Mouse (Mus musculus): Measurements from ENCODE around the gene 1190005I06Rik.

1190005I06Rik gene

DNA sequence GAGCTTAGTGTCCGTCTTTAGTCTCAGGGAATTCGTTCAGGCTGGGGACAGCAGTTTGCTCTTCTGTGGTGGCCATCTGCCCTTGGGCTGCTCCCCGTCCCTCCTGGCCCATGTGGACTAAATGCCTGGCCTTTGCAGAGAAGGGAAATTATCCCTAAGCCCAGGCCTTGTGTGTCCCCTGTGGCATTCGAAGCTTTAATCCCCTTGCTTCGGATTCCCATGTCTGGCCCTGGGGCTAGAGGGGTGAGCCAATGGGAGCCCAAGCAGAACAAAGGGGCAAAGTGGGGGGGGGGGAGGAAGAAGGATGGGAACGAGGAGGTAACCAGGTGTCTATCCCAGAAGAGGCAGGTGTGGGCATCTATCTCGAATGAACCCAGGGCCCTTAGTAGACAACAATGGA is at the start of gene 1190005I06Rik:
TSS of gene 1190005I06Rik (minus strand) at position 101 of the 400 bp plus-strand sequence.
- DNase-seq = no peak

DNA sequence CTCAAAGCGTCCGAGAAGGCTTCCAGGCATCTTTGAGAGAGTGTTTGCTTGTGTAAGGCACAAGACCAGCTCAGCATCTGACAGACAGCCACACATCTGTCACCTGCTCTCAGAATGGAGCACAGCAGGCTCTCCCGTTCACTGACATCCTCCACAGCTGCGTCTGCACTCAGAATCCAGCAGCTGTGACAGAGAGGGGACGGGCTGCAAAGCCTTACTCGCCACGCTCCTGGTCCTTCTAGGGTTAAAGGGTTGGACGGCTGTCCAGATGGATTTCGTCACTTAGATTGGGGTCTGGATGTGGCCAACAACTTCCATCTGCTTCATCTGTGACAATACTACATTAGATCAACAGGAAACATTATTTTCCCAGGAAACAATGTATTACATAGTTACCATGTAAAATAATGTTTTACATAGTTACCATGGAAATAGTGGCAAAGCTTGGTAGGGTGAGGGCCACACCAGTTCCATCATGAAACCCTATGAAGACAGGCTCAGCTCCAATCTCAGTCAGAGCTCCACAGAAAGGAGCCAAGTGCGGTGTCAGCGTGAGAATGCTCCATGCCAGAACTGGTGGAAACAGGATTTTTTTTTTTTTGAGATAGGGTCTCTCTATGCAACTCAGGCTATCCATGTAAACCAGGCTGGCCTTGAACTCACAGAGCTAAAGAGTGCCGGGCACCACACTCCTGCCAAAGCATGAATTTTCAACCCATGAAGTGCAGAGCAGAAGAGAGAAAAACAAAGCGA is 49.1 kb upstream of the 1190005I06Rik start:
- DNase-seq = peak; percentile 96

- peak; percentile 91 for DNase-seq
Observed at GRCm38 (mm10) chr8:120693861-120694493, 46.5 kb upstream of the 1190005I06Rik start.

- no peak for DNase-seq
Observed at GRCm38 (mm10) chr8:120692934-120693333, 45.5 kb upstream of the 1190005I06Rik start.

DNA sequence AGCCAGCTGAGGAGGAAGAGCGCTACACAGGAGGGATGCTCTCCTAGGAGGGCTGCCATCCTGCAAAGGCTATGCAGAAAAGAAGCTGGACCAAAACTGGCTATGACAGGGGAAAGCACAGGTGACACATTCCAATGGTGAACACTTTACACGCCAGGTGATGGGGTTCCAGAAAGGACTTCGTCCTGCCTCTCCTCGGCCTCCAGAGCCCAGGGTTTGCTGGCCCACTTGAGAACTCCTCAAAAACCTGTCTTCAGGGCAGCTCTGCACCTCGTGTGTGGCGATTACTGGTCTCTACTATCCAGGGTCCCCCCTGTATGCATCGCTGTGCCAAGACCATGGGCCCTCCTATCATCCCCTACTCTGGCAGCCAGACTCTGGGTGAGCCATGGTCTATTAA is 41.1 kb upstream of the 1190005I06Rik start:
- peak; percentile 91 for DNase-seq

- DNase-seq = peak; percentile 98
Observed at GRCm38 (mm10) chr8:120687786-120688185, 40.4 kb upstream of the 1190005I06Rik start.

- peak; percentile 92 for DNase-seq
Observed at GRCm38 (mm10) chr8:120686576-120686975, 39.1 kb upstream of the 1190005I06Rik start.

- DNase-seq = peak; percentile 99
Observed at GRCm38 (mm10) chr8:120686051-120686450, 38.6 kb upstream of the 1190005I06Rik start.

GRCm38 (mm10) chr8:120685591-120685990 is 38.2 kb upstream of the 1190005I06Rik start:
- DNase-seq = peak; percentile 91

DNA sequence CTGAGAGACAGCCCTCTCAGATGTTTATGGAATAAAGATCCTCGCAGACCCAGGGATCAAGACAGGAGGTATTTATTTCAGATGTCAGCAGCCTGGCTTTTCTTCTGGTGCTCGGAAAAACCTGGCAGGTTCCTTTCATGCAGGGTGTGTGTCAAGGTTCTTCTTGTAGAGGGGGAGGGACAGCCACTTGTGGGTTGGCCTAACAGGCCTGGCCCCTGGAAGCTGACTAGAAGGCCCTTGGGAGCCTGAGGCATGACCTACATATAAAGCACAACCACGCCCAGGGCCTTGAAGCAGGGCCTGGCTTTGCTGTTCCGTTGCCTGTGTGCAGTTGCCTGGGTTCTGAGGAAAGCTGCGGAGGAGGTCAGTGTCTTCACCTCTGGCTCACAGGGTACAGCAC is 37.7 kb upstream of the 1190005I06Rik start:
- DNase-seq = peak; percentile 98

GRCm38 (mm10) chr8:120684082-120684481 is 36.6 kb upstream of the 1190005I06Rik start:
- DNase-seq = no peak

GRCm38 (mm10) chr8:120683602-120684001 is 36.2 kb upstream of the 1190005I06Rik start:
- DNase-seq = peak; percentile 97

DNA sequence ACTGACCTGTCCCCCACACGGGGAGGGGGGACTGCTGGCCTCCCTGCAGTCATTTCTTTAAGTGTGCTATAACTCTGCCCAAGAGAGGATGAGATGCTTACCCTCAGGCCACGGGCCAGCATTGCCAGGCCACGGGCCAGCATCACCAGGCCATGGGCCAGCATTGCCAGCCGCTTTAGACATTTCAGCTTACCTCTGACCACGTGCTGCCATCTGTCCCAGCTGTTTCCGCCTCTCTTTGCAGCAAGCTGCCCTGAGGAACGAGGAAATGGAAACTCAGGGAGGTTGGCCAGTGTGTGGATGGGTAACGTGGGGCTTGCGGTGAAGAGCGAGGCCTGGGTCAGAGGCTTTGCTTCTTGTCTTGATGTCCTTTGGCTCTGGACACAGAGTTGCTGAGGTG is 33.7 kb upstream of the 1190005I06Rik start:
- peak; percentile 92 for DNase-seq

DNA sequence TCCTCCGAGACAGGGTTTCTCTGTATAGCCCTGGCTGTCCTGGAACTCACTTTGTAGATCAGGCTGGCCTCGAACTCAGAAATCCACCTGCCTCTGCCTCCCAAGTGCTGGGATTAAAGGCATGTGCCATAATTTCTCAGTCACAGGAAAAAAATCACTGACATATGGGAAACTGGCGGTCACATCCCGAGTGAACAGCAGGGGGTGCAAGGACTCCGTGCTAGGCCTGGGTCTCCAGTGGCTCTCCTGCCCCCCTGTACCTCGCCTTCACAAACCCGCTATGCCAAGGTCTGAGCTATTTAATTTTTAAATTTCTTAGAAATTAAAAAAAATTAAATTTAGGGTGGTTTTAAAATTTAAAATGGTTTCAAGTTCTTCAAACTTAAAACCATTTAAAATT is 33.0 kb upstream of the 1190005I06Rik start:
- DNase-seq = peak; percentile 89

GRCm38 (mm10) chr8:120679629-120680387 is 32.4 kb upstream of the 1190005I06Rik start:
- DNase-seq = no peak

DNA sequence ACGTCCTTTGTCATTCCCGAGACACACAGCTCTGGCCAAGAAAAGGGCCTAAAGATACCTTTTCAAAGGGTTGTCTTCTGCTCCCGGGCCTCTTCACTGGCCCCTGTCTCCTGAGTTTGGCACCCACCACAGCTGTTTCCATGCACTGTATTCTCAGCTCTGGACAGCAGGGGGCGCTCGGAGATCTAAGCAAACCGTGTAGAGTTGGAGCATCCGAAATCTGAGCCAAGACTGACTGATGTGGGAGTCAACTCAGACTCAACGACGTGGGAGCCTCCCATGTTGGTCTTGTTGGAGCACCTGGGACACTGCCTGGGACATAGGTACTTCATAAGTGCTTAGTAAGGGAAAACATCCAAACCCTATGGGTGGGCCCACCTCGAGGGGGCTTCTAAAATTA is 31.0 kb upstream of the 1190005I06Rik start:
- DNase-seq = peak; percentile 97

DNA sequence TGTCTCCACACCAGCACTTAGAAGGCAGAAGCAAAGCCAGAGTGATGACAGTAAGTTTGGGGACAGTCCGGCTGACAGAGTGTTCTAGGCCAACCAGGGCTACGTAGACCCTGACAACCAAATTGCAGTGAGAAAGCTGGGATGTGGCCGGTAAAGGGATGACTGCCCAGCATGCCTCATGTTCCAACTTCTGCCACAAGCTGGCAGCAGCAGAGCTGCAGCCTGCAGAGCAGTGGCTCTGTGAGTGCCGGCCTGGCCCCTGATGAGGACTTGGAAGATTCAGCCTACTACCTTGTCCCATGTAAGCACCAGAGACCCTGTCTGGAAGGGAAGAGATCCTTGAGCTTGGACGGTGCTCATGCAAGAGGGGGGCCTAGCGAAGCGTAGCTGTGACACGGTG is 28.3 kb upstream of the 1190005I06Rik start:
- DNase-seq = no peak

GRCm38 (mm10) chr8:120673298-120673697 is 25.9 kb upstream of the 1190005I06Rik start:
- peak; percentile 85 for DNase-seq

DNA sequence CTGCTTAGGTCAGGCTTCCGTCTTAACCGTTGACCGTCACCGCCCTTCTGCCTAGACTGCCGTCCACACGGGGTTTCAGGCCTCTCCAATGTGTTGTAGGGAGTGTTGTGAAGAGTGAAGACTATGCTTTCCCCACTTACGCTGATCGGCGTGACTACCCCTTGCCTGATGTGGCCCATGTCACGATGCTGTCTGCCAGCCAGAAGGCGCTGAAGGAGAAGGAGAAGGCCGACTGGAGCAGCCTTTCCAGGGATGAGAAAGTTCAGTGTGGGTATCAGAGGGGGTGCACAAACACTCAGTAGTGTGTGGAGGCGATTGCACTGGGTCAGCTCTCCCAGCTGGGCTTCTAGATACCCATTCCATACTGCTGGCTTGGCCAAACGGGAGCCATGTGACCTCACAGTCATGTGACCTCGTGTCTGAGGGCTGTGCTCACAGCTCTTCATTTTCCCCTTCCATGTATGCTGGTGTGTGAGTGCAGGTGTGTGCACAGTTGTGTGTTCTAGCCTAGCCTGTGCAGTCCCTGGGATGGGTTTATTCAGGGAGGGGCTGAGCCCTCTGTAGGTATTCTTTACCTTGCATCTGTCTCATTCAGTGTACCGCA is 25.3 kb upstream of the 1190005I06Rik start:
- peak; percentile 92 for DNase-seq

DNA sequence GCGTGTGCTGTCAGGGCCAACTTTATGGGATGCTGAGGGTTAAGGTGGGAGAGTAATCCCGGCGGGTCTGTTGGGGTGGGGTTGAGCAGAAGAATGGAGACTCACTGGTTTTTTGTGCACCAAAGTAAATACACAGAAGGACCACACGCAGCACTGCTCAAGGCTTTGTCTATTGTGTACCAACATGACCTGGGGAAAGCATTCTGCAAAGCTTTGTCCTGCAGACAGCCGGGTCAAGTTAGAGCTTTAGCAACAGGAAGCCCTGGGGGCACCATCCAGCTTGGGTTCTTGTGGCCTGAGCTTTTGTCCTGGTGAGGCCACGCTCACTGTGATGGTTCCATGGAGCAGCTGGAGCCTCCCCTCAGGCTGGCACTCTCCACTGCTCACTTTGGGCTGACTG is 24.3 kb upstream of the 1190005I06Rik start:
- no peak for DNase-seq

GRCm38 (mm10) chr8:120668374-120668905 is 21.0 kb upstream of the 1190005I06Rik start, which contains the start of gene Emc8:
Gene Emc8 (minus strand): TSS chr8:120668573.
- no peak for DNase-seq

GRCm38 (mm10) chr8:120667561-120668373 is 20.3 kb upstream of the 1190005I06Rik start, which contains the start of the genes Gm27021 and Cox4i1:
Gene Gm27021 (minus strand): TSS chr8:120668079.
Gene Cox4i1 (plus strand): TSS chr8:120668222.
- peak; percentile 99 for DNase-seq
